Mouse (Mus musculus) myocyte (in vitro differentiated cells): Measurements from ENCODE around the gene Neurog3. TPM values are rescaled to one million over a fixed set of nuclear protein-coding genes. Genes with fewer than 3 reads are reported as not detected.

ENCODE experiments used
- H3K27me3 ChIP-seq: one replicate; pipeline ENCODE4 v1.6.1; 2011; ENCODE audit not compliant: control insufficient read depth, insufficient read depth, insufficient read length
- H3K36me3 ChIP-seq: one replicate; pipeline ENCODE4 v1.6.1; 2011; ENCODE audit not compliant: control insufficient read depth, insufficient read depth
- H3K4me2 ChIP-seq: one replicate; pipeline ENCODE4 v1.6.1; 2011; ENCODE audit warnings: low read depth, control low read depth
- H3K4me3 ChIP-seq: one replicate; pipeline ENCODE4 v1.5.1; 2011; ENCODE audit warnings: mild to moderate bottlenecking, control low read depth, moderate library complexity
- H3K79me2 ChIP-seq: one replicate; pipeline ENCODE4 v1.6.1; 2011; ENCODE audit not compliant: control insufficient read depth, insufficient read depth
- H3ac ChIP-seq: one replicate; pipeline ENCODE4 v1.6.1; 2011; ENCODE audit not compliant: control insufficient read depth, insufficient read length
- CEBPB ChIP-seq: IDR thresholded peaks from 2 replicates; pipeline ENCODE4 v1.6.1; 2011; ENCODE audit warnings: mild to moderate bottlenecking, moderate library complexity; ENCODE audit not compliant: poor library complexity, insufficient read depth, severe bottlenecking
- E2F4 ChIP-seq: IDR thresholded peaks from one replicate; pipeline ENCODE4 v1.6.1; 2011; ENCODE audit warnings: mild to moderate bottlenecking, control low read depth, moderate library complexity; ENCODE audit not compliant: insufficient read depth
- MAX ChIP-seq: IDR thresholded peaks from one replicate; pipeline ENCODE4 v1.6.1; 2011; ENCODE audit warnings: low read depth, mild to moderate bottlenecking, control low read depth
- MYOD1 ChIP-seq, 3 experiments: IDR thresholded peaks; one replicate each; pipeline ENCODE4 v1.6.1; 2011; ENCODE audit warnings: control low read depth in 2 of 3, low read depth in 2 of 3, mild to moderate bottlenecking in 2 of 3, moderate library complexity in 1 of 3; ENCODE audit not compliant: insufficient read length in 2 of 3, control insufficient read depth in 1 of 3
- MYOG ChIP-seq, 3 experiments: IDR thresholded peaks; one replicate each; pipeline ENCODE4 v1.6.1; 2011; ENCODE audit warnings: control low read depth in 2 of 3, low read depth in 2 of 3, mild to moderate bottlenecking in 2 of 3; ENCODE audit not compliant: insufficient read length in 2 of 3, control insufficient read depth in 1 of 3, insufficient read depth in 1 of 3
- POLR2A ChIP-seq: IDR thresholded peaks from one replicate; pipeline ENCODE4 v1.6.1; 2011; ENCODE audit warnings: low read depth, mild to moderate bottlenecking, control low read depth, moderate library complexity; ENCODE audit not compliant: insufficient read length
- POLR2AphosphoS2 ChIP-seq: IDR thresholded peaks from one replicate; pipeline ENCODE4 v1.6.1; 2011; ENCODE audit warnings: low read depth, control low read depth; ENCODE audit not compliant: insufficient read length
- REST ChIP-seq: IDR thresholded peaks from one replicate; pipeline ENCODE4 v1.6.1; 2011; ENCODE audit warnings: mild to moderate bottlenecking, control low read depth, moderate library complexity; ENCODE audit not compliant: insufficient read depth, insufficient read length
- SRF ChIP-seq: IDR thresholded peaks from one replicate; pipeline ENCODE4 v1.6.1; 2011; ENCODE audit warnings: low read depth; ENCODE audit not compliant: control insufficient read depth, insufficient read length
- TCF12 ChIP-seq: IDR thresholded peaks from one replicate; pipeline ENCODE4 v1.6.1; 2011; ENCODE audit warnings: mild to moderate bottlenecking, control low read depth; ENCODE audit not compliant: poor library complexity, insufficient read depth, severe bottlenecking
- TCF3 ChIP-seq: IDR thresholded peaks from one replicate; pipeline ENCODE4 v1.6.1; 2011; ENCODE audit warnings: low read depth, control low read depth; ENCODE audit not compliant: insufficient read length
- USF1 ChIP-seq: IDR thresholded peaks from one replicate; pipeline ENCODE4 v1.6.1; 2011; ENCODE audit warnings: low read depth, mild to moderate bottlenecking, control low read depth, moderate library complexity
- polyA plus RNA-seq: library from polyadenylated mRNA; unstranded; fragments of >200 nt; fragmentation: generic; extraction: Trizol; gene quantifications from one replicate; pipeline ENCODE4 v1.2.1, GENCODE M21; 2012; ENCODE audit warnings: missing spikeins

Gene Neurog3
- polyA plus RNA-seq, 1 experiment: not detected

GRCm38 (mm10) chr10:62137150-62137549 lies 4.3 kb downstream of the Neurog3 start:
- peaks cover 26% of the 10 kb centered on the region for H3K27me3 ChIP-seq
- H3K4me2 ChIP-seq: no peak overlapping the region
- no peak for TF ChIP-seq TCF12
- TF ChIP-seq TCF3: no peak
- no peak overlapping the region for H3ac ChIP-seq
- no peak overlapping the region for H3K4me3 ChIP-seq
- H3K79me2 ChIP-seq: no peaks in the 10 kb centered on the region
- no peaks in the 10 kb centered on the region for H3K36me3 ChIP-seq

- Histone ChIP-seq H3K4me3 (no peak overlapping the region), H3K4me2 (no peak overlapping the region), H3K79me2 (no peaks in the 10 kb centered on the region), H3K27me3 (peaks cover 17% of the 10 kb centered on the region), H3K36me3 (no peaks in the 10 kb centered on the region), H3ac (no peak overlapping the region)
- TF ChIP-seq MYOG (IDR thresholded peaks at IDR 0.05; ENCODE audit: control insufficient read depth in 1 of 3, insufficient read depth in 1 of 3, insufficient read length in 2 of 3, low read depth in 2 of 3): no peak
- peak; percentile 71 for TF ChIP-seq REST
These were observed 5.2 kb downstream of the Neurog3 start for GRCm38 (mm10) chr10:62138040-62138439.

- Histone ChIP-seq H3K36me3 (no peaks in the 10 kb centered on the region), H3ac (no peak within 1 kb of the TSS), H3K4me2 (no peak within 1 kb of the TSS), H3K27me3 (peaks cover 23% of the 10 kb centered on the region), H3K79me2 (no peaks in the 10 kb centered on the region), H3K4me3 (no peak within 1 kb of the TSS)
- TF ChIP-seq REST (no peak), E2F4 (no peak), MYOD1 (IDR thresholded peaks at IDR 0.05; ENCODE audit: control insufficient read depth in 1 of 3, insufficient read length in 2 of 3, low read depth in 2 of 3) (no peak), CEBPB (no peak), POLR2A (no peak), MAX (no peak), SRF (no peak), TCF3 (no peak), TCF12 (no peak), POLR2AphosphoS2 (no peak), MYOG (IDR thresholded peaks at IDR 0.05; ENCODE audit: control insufficient read depth in 1 of 3, insufficient read depth in 1 of 3, insufficient read length in 2 of 3, low read depth in 2 of 3) (no peak), USF1 (no peak)
These were observed 10.9 kb downstream of the Neurog3 start, which contains the start of gene Fam241b for GRCm38 (mm10) chr10:62143820-62144219. Gene Fam241b (minus strand): TSS chr10:62143920.

GRCm38 (mm10) chr10:62145957-62146356 lies 13.1 kb downstream of the Neurog3 start:
- no peaks in the 10 kb centered on the region for H3K36me3 ChIP-seq
- H3ac ChIP-seq: no peak overlapping the region
- no peaks in the 10 kb centered on the region for H3K79me2 ChIP-seq
- peaks cover 27% of the 10 kb centered on the region for H3K27me3 ChIP-seq
- H3K4me3 ChIP-seq: no peak overlapping the region
- TF ChIP-seq MYOG (IDR thresholded peaks at IDR 0.05; ENCODE audit: control insufficient read depth in 1 of 3, insufficient read depth in 1 of 3, insufficient read length in 2 of 3, low read depth in 2 of 3) (no peak), USF1 (no peak)
- no peak overlapping the region for H3K4me2 ChIP-seq

DNA sequence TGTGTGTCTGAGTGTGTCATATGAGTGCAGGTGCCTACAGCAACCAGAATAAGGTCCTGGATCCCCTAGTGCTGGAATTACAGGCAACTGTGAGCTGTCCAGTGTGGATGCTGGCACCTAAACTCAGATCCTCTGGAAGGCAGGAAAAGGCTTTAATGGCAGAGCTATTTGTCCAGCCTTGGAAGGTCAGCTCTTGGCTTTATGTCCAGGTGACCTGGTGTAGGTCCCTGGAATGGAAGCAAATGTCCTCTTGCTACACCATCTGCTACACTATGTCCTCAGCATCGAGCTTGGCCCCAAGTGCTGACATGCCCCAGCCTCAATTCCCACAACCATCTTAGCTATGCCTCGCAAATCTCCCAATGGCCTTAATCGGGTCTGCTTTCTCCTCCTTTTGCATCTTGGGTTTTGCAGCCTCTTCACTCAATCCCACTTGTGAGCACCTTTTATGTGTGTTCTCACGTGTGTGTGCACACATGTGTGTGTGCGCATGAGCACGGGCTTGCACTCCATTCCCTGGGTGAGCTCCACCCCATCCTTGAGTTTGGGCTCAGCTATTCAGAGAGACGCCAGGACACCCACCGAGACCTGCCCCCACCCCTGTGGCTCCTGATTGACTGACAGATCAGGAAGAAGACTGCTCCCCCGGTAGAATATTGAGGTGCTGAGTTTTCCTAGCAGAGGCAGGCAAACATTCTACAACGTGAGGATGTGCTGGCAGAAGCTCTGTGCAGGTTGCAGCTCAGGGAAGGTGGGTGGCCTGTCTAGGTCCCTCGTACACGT lies 14.8 kb downstream of the Neurog3 start:
- Histone ChIP-seq H3ac (no peak overlapping the region), H3K27me3 (peaks cover 27% of the 10 kb centered on the region), H3K36me3 (no peaks in the 10 kb centered on the region), H3K4me3 (no peak overlapping the region), H3K79me2 (no peaks in the 10 kb centered on the region), H3K4me2 (no peak overlapping the region)
- TF ChIP-seq MAX (no peak), CEBPB (no peak), SRF (no peak), POLR2AphosphoS2 (no peak)

DNA sequence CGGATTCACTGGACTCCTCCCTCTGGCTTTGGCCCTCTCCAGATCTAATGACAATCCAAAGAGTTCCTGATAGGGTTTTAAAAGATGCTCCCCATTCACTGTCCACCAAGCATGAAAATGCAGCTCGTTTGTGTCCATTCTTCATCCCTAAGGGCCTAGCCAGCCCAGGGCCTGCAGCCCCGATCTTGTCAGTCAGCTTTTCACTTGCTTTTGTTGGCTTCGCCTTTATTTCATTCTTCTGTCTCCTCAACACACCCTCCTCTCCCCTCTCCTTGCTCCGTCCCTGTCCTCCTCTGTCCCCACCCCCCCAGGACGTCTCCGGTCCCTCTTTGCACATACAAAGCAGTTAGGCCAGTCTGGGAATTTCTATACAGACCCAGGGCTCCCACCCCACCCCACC lies 17.0 kb downstream of the Neurog3 start:
- H3K79me2 ChIP-seq: no peaks in the 10 kb centered on the region
- no peak overlapping the region for H3K4me3 ChIP-seq
- TF ChIP-seq POLR2A (no peak), E2F4 (no peak), REST (no peak), SRF (no peak)
- H3K36me3 ChIP-seq: no peaks in the 10 kb centered on the region
- H3ac ChIP-seq: no peak overlapping the region
- peaks cover 17% of the 10 kb centered on the region for H3K27me3 ChIP-seq
- no peak overlapping the region for H3K4me2 ChIP-seq
